Mouse (Mus musculus) lung, postnatal 0 days (tissue): Measurements from ENCODE around the gene Psmb6. TPM values are rescaled to one million over a fixed set of nuclear protein-coding genes. Genes with fewer than 3 reads are reported as not detected.
A peak's percentile ranks its signal among the peaks of the same experiment; 100 is the strongest.
"Not testable (repeated sequence)": the region's sequence is repeated elsewhere in the genome, so short reads cannot be mapped to it uniquely, and the experiment has no call there.

ENCODE experiments used
- ATAC-seq: fragments of 200-750 bp; cut with Nextera tagmentation; 2 replicates; pipeline ENCODE4 v1.8.0; 2017; ENCODE audit warnings: moderate library complexity
- DNase-seq: peaks from one replicate; pipeline ENCODE4 v3.0.0-alpha.2; 2016; ENCODE audit warnings: low spot score
- H3K27ac ChIP-seq: fragments of 300-500 bp; sonication (generic); 2 replicates; pipeline ENCODE4 v1.5.1; 2014; ENCODE audit warnings: antibody characterized with exemption, mild to moderate bottlenecking, low read length, mixed read lengths
- H3K27me3 ChIP-seq: fragments of 300-500 bp; sonication (generic); replicated peaks from 2 replicates; pipeline ENCODE4 v1.6.1; 2014; ENCODE audit warnings: low read length, mixed read lengths; ENCODE audit not compliant: insufficient read depth
- H3K36me3 ChIP-seq: fragments of 300-500 bp; sonication (generic); 2 replicates; pipeline ENCODE4 v1.6.1; 2014; ENCODE audit warnings: low read length, mixed read lengths; ENCODE audit not compliant: insufficient read depth
- H3K4me1 ChIP-seq: fragments of 300-500 bp; sonication (generic); 2 replicates; pipeline ENCODE4 v1.6.1; 2014; ENCODE audit warnings: antibody characterized with exemption, low read depth, low read length, mixed read lengths; ENCODE audit not compliant: insufficient read depth
- H3K4me2 ChIP-seq: fragments of 300-500 bp; sonication (generic); replicated peaks from 2 replicates; pipeline ENCODE4 v1.6.1; 2014; ENCODE audit warnings: low read depth, mild to moderate bottlenecking, low read length, moderate library complexity, mixed read lengths
- H3K4me3 ChIP-seq: fragments of 300-500 bp; sonication (generic); 2 replicates; pipeline ENCODE4 v1.5.1; 2014; ENCODE audit warnings: low read depth, low read length
- H3K9ac ChIP-seq: fragments of 300-500 bp; sonication (generic); replicated peaks from 2 replicates; pipeline ENCODE4 v1.6.1; 2014; ENCODE audit warnings: low read depth, mild to moderate bottlenecking
- H3K9me3 ChIP-seq: fragments of 300-500 bp; sonication (generic); 2 replicates; pipeline ENCODE4 v1.6.1; 2016; ENCODE audit warnings: low read length, mixed read lengths
- CTCF ChIP-seq: IDR thresholded peaks from 2 replicates; pipeline ENCODE4 v1.5.1; 2016; ENCODE audit warnings: antibody characterized with exemption, mild to moderate bottlenecking
- EP300 ChIP-seq: IDR thresholded peaks from 2 replicates; pipeline ENCODE4 v1.6.1; 2016; ENCODE audit warnings: antibody characterized with exemption, mild to moderate bottlenecking, control low read depth
- WGBS: fragments of 180-500 bp; shearing (Covaris S2); extraction: QIAGEN DNeasy Blood & Tissue Kit; methylation state at CpG from one replicate; pipeline ENCODE4 v1.1.7; 2014; 5-methylcytosine and 5-hydroxymethylcytosine counted together
- polyA plus RNA-seq: library from polyadenylated mRNA; unstranded; fragments of >200 nt; fragmentation: Nextera tagmentation; extraction: Ambion mirVana; gene quantifications from 2 replicates; pipeline ENCODE4 v1.2.1, GENCODE M21; 2015

Psmb6 gene
- polyA plus RNA-seq, 1 experiment from 2014 or later = 505 TPM

DNA sequence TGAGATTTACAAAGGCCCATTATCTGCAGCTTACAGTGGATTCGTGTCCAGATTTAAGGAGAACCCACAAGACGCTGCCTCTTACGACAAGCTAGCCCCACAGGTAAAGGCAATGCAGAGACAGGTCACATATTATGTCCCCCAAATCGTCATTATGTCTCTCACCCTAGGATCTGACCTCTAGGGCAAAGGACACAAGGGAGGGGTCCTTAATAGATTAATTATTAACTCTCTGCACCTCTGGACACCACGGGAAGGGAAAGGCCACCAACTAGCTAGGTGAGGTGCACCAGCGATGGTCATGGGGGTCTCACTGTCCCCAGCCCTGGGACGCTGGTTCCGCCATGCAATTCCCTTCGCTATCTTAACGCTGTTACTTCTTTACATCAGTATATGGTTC, 6.2 kb upstream of the Psmb6 start, which contains the start of gene Gltpd2:
TSS of gene Gltpd2 (plus strand) at position 274 of the 400 bp plus-strand sequence.
- Histone ChIP-seq H3K4me2 (peak within 1 kb of the TSS; percentile 57), H3K27ac (peak within 1 kb of the TSS; percentile 78), H3K9ac (peak within 1 kb of the TSS; percentile 56), H3K27me3 (no peaks in the 10 kb centered on the region), H3K4me3 (peak within 1 kb of the TSS; percentile 34), H3K9me3 (no peaks in the 10 kb centered on the region), H3K36me3 (no peaks in the 10 kb centered on the region), H3K4me1 (peaks cover 4% of the 10 kb centered on the region; the same call in 1 of the 2 replicates)
- WGBS = 78% methylated on average over 10 of the region's 10 CpGs
- no peak for ATAC-seq
- no peak for DNase-seq
- TF ChIP-seq EP300 = no peak
- TF ChIP-seq CTCF = no peak

DNA sequence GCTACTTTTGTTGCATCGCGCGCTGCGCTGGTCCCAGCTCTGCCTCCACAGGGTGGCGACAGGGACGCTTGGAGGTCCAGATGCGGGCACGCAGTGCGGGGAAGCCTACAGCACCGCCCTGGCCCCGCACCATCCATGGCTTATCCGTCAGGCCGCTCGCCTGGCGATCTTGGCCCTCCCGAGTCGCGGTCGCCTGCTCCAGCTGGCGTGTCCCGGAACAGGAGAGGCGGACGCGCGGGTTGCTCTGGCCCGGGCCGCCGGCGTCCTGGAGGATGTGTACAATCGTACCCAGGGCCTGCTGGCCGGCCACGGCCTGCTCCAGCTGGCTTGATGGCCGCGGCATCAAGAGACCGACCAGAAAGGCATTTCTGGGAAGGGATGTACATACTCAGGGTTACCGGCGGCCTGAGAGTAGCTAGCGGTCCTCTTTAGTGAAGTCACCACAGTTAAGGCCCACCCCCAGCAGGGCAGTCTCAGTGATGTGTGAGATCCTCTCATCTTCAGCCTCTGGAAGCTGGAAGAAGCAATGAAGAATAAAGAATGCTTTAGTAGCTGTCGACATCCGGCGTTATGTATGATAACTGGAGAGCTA, 4.9 kb upstream of the Psmb6 start:
- peak; percentile 45 for ATAC-seq
- TF ChIP-seq CTCF (peak; percentile 44), EP300 (no peak)

DNA sequence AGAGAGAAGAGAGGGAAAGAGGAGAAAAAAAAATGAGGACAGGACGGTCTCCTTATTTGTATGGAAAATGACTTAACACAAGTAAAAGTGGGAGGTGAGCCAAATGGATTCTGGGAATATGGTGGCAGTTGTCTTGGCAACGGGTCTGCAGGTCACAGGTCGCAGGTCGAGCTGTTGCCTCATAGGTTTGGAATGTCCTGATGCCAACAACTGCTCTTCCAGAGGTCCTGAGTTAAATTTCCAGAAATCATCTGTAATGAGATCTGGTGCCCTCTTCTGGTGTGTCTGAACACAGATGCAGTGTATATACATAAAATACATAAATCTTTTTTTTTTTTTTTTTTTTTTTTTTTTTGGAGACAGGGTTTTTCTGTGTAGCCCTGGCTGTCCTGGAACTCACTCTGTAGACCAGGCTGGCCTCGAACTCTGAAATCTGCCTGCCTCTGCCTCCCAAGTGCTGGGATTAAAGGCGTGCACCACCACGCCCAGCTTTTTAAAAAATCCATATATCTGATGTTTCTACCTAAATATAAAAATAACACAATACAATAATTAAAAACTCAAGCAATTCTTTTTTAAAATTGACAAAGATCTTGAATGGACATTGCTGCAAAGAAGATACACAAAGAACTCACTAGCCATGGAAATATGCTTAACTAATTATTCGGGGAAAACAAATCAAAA, 1.7 kb upstream of the Psmb6 start:
- not testable (repeated sequence) for H3K4me3 ChIP-seq, H3K4me1 ChIP-seq, H3K4me2 ChIP-seq, H3K27me3 ChIP-seq, H3K27ac ChIP-seq, H3K9ac ChIP-seq, H3K9me3 ChIP-seq, H3K36me3 ChIP-seq, ATAC-seq
- TF ChIP-seq CTCF = peak; percentile 16
- DNase-seq = peak; percentile 22
- WGBS = 82% methylated on average over 8 of the region's 8 CpGs

More for the DNA sequence above, 4.9 kb upstream of the Psmb6 start:
- peak overlapping the region; percentile 56 for H3K9ac ChIP-seq
- H3K9me3 ChIP-seq = no peaks in the 10 kb centered on the region
- peak overlapping the region; percentile 34 for H3K4me3 ChIP-seq
- no peaks in the 10 kb centered on the region for H3K27me3 ChIP-seq
- 8% methylated on average over 40 of the region's 41 CpGs for WGBS
- peaks cover 4% of the 10 kb centered on the region; the same call in 1 of the 2 replicates for H3K4me1 ChIP-seq
- peak; percentile 57 for DNase-seq
- no peaks in the 10 kb centered on the region for H3K36me3 ChIP-seq
- peak overlapping the region; percentile 57 for H3K4me2 ChIP-seq
- peak overlapping the region; percentile 78 for H3K27ac ChIP-seq

DNA sequence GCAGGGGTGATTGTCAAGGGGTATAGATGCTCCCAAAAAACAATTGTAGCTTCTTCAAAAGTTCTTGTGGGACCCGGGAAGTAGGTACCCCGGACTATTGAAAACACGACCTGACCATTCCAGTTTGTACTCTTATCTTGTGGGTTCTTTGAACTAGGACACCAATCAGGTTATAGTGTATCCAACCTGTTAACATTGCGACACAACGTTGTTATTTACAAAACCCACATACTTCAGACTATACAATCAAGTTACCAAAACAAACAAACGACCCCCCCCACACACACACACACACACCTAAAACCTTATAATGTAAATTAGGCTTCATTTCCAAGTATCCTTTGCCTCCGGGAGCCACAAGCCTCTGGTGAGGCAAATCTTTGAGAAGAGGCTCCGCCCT, 385 bp upstream of the Psmb6 start:
- no peak; the same call in 1 of the 2 replicates for ATAC-seq

DNA sequence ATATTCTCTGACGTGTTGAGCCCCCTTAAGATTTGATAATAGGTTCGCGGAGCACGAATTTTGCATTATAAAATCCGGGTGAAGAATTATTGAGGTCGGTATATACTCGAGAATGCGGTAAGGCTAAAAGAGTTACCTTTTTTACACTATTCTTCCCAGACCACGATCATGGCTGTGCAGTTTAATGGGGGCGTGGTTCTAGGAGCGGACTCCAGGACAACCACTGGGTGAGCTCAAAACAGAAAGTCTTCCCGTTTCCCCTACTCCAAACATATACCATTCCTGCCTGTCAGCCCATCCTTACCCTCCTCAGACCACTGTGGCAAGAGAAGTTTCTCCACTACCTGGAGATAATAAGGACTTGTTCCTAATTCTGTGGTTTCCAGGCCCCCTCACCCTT, 559 bp downstream of the Psmb6 start:
- peak overlapping the region; percentile 75 for H3K4me3 ChIP-seq
- WGBS = 3% methylated on average over 12 of the region's 12 CpGs
- TF ChIP-seq EP300 (no peak), CTCF (no peak)
- H3K4me2 ChIP-seq = peak overlapping the region; percentile 73
- H3K36me3 ChIP-seq = no peaks in the 10 kb centered on the region; the same call in none of the 2 replicates
- no peaks in the 10 kb centered on the region for H3K27me3 ChIP-seq
- no peaks in the 10 kb centered on the region for H3K9me3 ChIP-seq
- DNase-seq (peak; percentile 32), ATAC-seq (peak; percentile 30)
- H3K4me1 ChIP-seq = no peaks in the 10 kb centered on the region; the same call in 1 of the 2 replicates
- no peak overlapping the region for H3K27ac ChIP-seq
- peak overlapping the region; percentile 51 for H3K9ac ChIP-seq

More for the DNA sequence above, 385 bp upstream of the Psmb6 start:
- TF ChIP-seq CTCF = no peak
- TF ChIP-seq EP300 = no peak
- Histone ChIP-seq H3K4me1 (peaks cover 4% of the 10 kb centered on the region; the same call in 1 of the 2 replicates), H3K9ac (no peak overlapping the region), H3K27ac (no peak overlapping the region), H3K4me3 (peak overlapping the region; percentile 75), H3K27me3 (no peaks in the 10 kb centered on the region), H3K36me3 (no peaks in the 10 kb centered on the region; the same call in none of the 2 replicates), H3K4me2 (peak overlapping the region; percentile 45), H3K9me3 (no peaks in the 10 kb centered on the region)
- 7% methylated on average over 8 of the region's 8 CpGs for WGBS
- DNase-seq = no peak

DNA sequence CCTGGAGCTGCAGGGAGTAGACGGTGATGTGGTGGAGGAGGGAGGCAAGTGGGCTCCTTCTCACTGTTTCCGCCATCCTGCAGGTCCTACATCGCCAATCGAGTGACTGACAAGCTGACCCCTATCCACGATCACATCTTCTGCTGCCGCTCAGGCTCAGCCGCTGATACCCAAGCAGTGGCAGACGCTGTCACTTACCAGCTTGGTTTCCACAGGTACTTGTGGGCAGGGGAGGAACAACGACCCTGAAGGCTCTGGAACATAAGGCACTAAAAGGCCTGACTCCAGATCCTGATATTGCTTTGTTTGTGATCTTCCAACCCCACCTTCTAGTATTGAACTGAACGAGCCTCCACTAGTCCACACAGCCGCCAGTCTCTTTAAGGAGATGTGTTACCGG, 1.0 kb downstream of the Psmb6 start:
- TF ChIP-seq CTCF = no peak
- no peak for TF ChIP-seq EP300
- H3K4me3 ChIP-seq = peak overlapping the region; percentile 75; the same call in 1 of the 2 replicates
- no peak overlapping the region for H3K27ac ChIP-seq
- H3K4me1 ChIP-seq = no peaks in the 10 kb centered on the region; the same call in 1 of the 2 replicates
- H3K36me3 ChIP-seq = no peaks in the 10 kb centered on the region; the same call in none of the 2 replicates
- no peak for ATAC-seq
- H3K9ac ChIP-seq = no peak overlapping the region
- H3K9me3 ChIP-seq = no peaks in the 10 kb centered on the region
- H3K27me3 ChIP-seq = no peaks in the 10 kb centered on the region
- no peak for DNase-seq
- 84% methylated on average over 12 of the region's 12 CpGs for WGBS
- H3K4me2 ChIP-seq = peak overlapping the region; percentile 73; the same call in 1 of the 2 replicates
